Mouse (Mus musculus) frontal cortex, postnatal 14 days (tissue): Measurements from ENCODE around the gene Pan2.
A peak's percentile ranks its signal among the peaks of the same experiment; 100 is the strongest.
"Not testable (repeated sequence)": the region's sequence is repeated elsewhere in the genome, so short reads cannot be mapped to it uniquely, and the experiment has no call there.

Experiments
- DNase-seq, 2 experiments: peaks; one replicate each; pipeline ENCODE4 v3.0.0; 2022; ENCODE audit warnings: low spot score in 2 of 2

Pan2 gene

GRCm38 (mm10) chr10:128283604-128284579 is 19.2 kb upstream of the Pan2 start:
- peak in 1 of 2 experiments; percentile 33 for DNase-seq

DNA sequence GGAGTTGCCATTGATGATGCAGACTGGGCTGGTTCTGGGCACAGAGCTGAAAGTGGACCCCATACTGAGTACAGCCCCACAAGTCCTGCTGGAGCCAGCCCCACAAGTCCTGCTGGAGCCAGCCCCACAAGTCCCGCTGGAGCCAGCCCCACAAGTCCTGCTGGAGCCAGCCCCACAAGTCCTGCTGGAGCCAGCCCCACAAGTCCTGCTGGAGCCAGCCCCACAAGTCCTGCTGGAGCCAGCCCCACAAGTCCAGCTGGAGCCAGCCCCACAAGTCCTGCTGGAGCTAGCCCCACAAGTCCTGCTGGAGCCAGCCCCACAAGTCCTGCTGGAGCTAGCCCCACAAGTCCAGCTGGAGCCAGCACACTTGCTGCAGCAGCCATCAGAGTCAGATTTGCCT is 12.5 kb upstream of the Pan2 start:
- DNase-seq = not testable (repeated sequence)

DNA sequence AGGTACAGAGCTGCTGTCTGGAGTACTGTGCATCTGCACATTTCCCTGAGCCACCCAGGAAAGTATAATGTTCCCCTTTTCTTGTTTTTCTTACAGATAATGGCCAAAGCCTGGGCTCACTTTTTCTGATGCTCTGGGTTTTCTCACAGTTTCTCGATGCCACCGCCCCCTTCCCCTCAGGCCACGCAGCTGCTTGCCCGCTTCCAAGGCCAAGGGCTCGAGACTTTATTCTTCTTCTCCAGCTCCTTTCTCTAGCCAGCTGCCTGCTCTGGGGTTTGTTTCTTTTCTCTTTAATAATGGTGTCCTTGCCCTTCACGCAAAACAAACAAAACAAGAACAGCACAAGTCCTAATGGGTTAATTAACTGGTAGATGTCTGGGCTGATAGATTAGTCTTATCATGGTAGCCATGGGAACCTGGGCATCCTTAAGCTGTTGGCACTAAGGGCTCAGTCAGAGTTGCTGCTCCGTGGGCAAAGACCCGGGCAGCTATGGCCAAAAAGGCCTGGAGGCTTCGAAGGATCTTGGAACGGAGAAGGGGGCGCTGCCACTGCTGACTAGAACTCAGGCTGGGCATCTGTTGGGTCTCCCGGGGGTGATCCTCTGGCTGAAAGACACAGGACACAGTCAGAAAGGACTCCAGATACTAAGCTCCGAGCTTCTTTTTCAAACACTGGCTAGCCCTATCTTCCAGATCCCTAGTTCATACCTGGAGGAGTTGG is 6.6 kb upstream of the Pan2 start:
- DNase-seq = no peak

GRCm38 (mm10) chr10:128297221-128297620 is 5.9 kb upstream of the Pan2 start:
- no peak for DNase-seq

DNA sequence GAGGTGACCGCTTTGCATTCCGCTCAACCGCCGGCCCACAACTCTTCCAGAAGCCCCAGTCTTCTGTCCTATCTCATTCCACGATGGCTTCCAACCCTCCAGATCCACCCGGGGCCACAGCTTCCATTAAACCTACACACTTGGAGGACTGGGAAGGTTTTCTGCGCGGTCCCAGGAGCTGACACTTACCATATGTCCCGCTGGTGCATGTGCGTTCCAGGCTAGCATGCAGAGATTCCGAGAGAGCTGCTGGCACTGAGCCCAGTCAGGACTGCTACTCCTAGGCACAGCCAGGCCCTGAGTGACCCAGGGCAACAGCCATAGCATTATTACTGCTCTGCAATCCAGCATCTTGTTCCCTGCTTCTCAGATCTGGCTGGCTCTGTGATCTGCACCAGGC is 5.5 kb upstream of the Pan2 start:
- no peak for DNase-seq

DNA sequence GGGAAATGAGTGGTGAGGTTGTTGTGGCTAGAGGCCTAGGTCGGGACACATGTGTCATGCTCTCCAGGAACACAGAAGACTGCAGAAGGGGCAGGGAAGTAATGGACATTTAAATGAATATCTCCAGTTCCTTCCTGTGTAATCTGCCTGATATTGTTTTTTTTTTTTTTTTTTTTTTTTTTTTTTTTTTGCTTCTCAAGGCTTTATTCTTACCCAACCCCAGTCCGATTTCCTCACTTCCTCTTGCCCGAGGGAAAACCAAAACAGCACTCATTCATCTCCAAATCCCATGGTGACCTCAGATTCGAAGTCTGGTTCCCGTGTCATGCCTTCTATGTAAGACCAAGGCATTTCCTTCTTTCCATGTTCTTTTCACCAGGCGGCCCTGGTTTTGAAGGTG is 4.9 kb upstream of the Pan2 start:
- no peak for DNase-seq

GRCm38 (mm10) chr10:128298702-128299171 is 4.4 kb upstream of the Pan2 start, which contains the start of gene Il23a:
TSS of gene Il23a (minus strand) at chr10:128298752.
- DNase-seq = no peak

DNA sequence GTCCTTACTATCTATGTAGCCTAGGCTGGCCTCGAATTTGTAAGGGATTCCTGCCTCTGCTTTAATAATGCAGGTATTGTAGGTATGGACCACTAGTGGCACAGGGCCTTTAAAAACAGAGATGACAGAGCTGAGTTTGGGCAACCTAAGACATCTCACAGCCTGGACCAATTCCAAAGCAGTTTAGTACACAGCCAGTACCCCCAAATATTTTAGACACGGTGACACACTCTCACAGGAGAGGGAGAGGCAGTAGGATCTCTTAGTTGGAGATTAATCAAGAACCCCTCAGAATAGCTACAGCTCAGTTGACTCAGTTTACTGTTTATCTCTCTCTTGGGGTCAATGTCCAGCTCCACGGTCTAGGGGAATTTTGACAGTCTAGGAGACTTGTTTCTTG is 778 bp upstream of the Pan2 start:
- DNase-seq = no peak

DNA sequence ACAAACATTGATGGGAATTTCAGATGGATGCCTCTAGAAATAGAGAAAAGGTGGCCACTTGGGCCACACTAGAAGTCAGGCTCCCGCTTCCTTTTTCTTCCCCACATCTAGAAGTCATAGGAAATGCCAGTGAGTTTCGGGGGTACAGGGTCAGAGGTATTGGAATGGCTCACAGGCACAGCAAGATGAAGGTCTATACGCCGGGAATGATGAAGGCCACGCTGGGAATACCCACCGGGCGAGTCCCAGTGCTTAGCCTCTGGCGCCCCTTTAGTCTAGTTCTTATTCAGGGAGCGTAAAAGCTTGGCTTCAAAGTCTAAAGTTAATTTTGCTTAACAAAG is 380 bp upstream of the Pan2 start:
- DNase-seq = no peak

DNA sequence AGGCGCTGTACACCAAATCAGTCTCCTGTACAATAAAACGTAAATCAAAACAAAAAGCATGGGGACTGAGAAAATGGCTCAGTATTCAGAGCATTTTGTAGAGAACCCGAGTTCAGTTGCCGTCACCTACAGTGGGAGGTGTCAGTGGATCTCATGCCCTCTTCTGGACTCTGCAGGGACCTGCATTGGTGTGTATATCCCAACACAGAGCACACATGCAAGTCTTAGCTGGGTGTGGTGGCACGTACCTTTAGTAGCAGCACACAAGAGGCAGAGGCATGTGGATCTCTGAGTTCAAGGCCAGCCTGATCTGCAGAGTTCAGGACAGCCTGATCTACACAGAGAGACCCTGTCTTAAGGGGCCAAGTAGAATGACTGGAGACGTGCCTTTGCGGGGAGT is 6.5 kb downstream of the Pan2 start:
- no peak for DNase-seq

DNA sequence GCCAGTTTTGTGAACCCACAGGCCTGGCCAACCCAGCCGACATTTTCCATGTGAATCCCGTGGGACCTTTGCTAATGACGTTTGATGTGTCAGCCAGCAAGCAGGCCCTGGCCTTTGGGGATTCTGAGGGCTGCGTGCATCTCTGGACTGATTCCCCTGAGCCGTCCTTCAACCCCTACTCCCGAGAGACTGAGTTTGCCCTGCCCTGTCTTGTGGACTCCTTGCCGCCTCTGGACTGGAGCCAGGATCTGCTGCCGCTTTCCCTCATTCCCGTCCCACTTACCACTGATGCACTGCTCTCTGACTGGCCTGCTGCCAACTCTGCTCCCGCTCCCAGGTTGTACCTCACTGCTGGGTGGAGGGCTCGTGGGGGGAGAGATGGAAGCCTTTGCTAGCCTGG is 7.0 kb downstream of the Pan2 start:
- no peak for DNase-seq

DNA sequence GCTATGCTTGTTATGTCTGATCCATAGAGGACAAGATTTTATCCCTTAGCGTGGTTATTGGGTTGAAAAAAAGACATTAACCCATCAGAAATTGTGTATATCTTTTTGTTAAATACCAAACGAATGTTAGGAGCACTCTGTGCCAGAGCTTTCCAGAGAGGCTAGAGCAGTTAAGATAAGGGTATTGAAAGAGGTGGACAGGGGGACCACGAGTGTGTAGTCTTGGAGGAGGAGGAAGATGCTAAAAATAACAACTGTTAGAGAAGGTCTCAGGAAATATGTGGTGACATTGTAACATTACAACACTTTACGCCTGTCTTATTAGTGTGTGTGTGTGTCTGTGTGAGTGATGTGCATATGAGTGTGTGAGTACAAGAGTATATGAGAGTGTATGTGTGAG is 7.8 kb downstream of the Pan2 start:
- no peak for DNase-seq

DNA sequence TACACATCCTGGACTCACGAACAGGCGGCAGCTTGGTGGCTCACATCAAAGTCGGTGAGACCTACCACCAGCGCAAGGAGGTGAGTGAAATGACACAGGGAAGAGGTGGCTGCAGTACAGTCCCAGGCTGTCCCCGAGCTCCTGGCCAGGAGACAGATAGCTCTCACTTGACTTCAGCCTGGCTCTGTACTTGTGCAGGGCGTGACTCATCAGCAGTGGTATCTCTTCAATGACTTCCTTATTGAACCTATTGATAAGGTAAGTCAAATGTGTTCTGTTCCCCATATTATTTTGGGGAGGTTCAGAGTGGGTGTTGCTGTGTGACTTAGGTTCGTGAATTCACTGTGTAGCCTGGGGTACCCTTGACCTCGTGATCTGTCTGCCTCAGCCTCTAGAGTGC is 12.4 kb downstream of the Pan2 start:
- no peak for DNase-seq

- DNase-seq = no peak
Observed at GRCm38 (mm10) chr10:128321641-128322040, 18.5 kb downstream of the Pan2 start.

DNA sequence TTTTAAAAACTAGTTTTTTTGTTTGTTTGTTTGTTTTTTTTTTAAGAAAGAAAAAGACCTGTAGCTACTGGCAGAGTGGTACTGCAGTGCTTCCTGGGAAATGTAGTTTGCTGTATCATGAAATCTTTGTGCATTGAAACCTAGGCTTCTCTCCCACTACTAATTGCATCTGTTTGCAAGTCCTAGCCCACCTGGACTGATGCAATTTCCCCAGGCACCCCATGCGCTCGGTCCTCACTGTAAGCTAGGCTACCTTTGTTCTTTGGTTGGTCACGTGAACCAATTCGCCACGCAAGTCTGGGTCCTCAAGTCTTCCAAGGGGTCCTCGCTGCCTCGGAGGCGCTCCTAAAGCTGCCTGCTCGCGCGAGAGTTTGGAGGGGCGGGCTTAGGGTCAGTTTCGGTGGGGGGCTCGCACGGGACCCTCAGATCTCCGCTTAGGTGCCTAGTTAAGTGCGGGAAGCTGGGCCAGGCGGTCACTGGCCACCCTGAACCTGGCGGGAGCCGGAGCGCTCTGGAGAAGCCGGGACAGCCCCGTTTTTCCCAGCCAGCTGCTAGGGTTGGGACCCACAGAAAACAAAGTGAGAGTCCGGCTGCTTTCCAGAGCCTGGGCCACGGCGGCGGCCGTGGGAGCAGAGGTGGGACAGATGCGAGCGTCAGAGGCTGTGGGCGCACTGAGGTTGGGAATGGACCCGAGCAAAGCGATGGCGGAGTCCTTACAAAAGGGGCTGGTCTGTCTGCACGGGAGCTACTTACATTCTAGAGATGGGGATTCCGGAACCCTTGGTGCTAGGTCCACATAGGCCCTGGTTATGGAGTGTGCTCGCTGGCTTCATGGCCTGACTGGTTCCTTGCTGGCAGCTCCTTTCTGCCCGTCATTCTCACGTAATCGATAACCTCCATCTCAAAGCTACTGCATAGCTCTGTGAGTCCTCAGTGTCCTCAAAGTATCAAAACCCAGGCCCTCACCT is 19.3 kb downstream of the Pan2 start, which contains the start of gene Cnpy2:
Cnpy2 (plus strand) TSS at position 319 of the 968 bp plus-strand sequence.
- peak; percentile 81 to 83 for DNase-seq

GRCm38 (mm10) chr10:128323516-128323915 is 20.4 kb downstream of the Pan2 start:
- DNase-seq = no peak

- no peak for DNase-seq
Observed at GRCm38 (mm10) chr10:128326825-128327224, 23.7 kb downstream of the Pan2 start.

- no peak for DNase-seq
Observed at GRCm38 (mm10) chr10:128327610-128328009, 24.5 kb downstream of the Pan2 start.

- not testable (repeated sequence) for DNase-seq
Observed at GRCm38 (mm10) chr10:128332358-128333249, 29.5 kb downstream of the Pan2 start.

DNA sequence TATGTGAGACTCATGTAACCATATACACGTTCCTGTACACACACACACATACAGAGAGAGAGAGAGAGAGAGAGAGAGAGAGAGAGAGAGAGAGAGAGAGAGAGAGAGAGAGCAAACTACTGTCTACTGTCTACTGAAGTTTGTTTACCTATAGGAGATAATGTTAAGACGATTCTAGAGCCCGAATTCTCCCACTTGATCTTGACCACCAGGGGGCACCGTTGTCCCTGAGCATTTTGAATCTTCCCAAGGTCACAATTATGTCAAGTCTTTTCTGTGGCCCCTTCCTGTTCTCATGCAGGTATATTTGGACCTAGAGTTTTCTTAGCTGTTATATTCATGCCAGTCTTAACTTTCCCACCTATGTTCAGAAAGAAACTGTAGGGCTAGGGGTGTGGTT is 32.4 kb downstream of the Pan2 start:
- peak in 1 of 2 experiments; percentile 58 for DNase-seq
